Mouse (Mus musculus): ENCODE data around the gene Mrpl1.

DNA sequence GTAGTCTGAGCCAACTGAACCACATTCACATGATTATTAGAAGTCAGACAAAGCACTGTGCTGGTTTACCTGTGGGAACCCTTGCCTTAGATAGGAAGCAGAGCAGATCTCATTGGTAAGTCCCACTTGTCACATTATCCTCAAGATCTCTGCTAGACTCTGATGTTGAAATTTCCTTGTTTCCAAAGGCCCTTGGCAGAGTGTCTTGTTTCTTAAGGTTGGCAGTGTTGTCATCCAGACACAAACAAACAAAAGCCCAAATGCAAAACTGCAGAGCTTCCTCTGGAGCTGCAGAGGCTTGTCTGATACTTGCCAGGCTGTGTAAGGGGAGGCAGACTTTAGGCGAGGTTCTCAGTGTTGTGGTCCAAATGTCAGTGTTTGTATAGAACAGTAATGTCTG lies 31.6 kb downstream of the Mrpl1 start:
- TF ChIP-seq POLR2A (IDR thresholded peaks at IDR 0.05; ENCODE audit: insufficient read length, low read depth), result no peak
- TF ChIP-seq E2F4 (IDR thresholded peaks at IDR 0.05; ENCODE audit: insufficient read depth), result no peak
- TF ChIP-seq MYOD1 (IDR thresholded peaks at IDR 0.05; ENCODE audit: control insufficient read depth in 1 of 3, insufficient read length in 2 of 3, low read depth in 2 of 3), result no peak
- no peak for TF ChIP-seq USF1 (IDR thresholded peaks at IDR 0.05; ENCODE audit: low read depth)
- TF ChIP-seq MAX (IDR thresholded peaks at IDR 0.05; ENCODE audit: low read depth), result no peak
- no peak for TF ChIP-seq CEBPB (IDR thresholded peaks at IDR 0.05; ENCODE audit: insufficient read depth, poor library complexity, severe bottlenecking)
- no peak for TF ChIP-seq POLR2AphosphoS2 (IDR thresholded peaks at IDR 0.05; ENCODE audit: insufficient read length, low read depth)

Data from myocyte (in vitro differentiated cells).